Mouse (Mus musculus): ENCODE measurements at regions not wholly inside any gene's neighbourhood (a gene's known extent, or its start where the extent isn't known, plus 50 kb on each side); places are given as distances from the start of the nearest gene placed in this dataset.
A peak's percentile ranks its signal among the peaks of the same experiment; 100 is the strongest.

DNA sequence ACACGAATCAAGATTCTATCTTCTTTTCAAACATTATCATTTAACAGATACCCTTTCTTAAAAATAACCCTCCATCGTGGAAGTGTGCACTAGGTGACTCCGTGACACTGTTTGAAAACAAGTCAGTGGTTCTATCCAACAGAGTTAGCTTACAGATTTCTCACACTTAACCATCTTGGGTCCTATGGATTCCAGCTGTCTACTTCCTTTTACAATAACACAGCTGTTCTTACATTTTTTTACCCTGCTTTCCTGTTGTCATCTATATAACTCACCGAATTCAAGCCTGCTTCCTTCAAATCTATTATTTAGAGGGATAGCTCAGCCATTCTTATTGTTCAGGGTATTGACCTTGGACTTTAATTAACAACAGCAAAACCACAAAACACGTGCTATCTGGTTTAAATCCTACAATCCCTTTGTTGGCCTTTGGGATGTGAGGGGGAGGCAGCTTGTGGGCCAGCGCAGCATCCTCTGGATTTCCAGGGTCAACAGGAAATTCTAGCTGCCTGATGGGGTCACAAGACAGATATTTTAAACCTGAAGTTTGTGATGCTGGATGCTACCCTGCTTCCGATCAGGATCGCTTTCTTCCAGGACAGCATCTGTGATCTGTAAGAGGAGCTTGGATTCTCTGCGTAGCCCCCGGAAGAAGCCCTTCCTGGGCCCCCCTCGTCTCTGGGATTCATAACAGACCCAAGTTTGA lies 94.4 kb upstream of the Tas2r134 start:
- ATAC-seq (ENCODE audit: insufficient number of reproducible peaks, insufficient read depth, low FRiP score, low read depth): peak; percentile 49; the same call in 1 of the 2 replicates

DNA sequence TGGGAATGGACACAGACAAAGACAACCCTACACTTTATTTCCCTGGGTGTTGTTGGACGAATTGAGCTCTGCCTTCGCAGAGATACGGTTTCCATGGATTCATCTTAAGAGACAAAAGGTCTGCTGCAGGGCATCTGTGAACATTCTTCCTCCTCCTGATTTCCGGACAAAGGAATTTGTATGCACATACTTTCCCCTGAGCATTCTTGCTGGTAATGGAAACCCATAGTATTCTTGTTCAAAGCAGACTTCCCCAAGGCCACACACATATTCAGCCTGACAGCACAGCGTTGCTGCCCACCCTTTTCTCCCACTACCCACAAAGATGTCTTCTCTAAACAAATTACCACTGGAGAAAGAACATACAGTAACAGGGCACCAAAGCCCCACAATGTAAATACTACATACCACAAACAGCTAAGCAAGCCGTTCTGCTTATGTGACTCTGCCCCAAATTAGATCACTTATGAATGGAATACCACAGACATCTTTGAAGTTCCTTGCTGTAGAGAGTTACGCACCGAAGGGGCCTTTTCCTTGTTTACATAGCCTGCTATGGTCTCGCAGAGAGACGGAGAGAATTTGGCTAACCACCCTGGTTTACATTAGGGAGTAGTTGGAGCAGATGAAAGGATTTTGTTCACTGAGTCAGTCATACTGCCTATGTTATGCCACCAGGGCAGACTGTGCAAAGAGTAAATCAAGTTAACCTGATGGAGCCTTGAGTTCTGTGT lies 96.0 kb upstream of the Tas2r134 start:
- WGBS: 11% methylated on average over 10 of the region's 10 CpGs
- peak overlapping the region; percentile 44; the same call in 1 of the 2 replicates for H3K27ac ChIP-seq (ENCODE audit: low read length)
- 0 out of 2 replicates have a peak, but pooled peaks have one; percentile 18 for ATAC-seq (ENCODE audit: insufficient number of reproducible peaks, insufficient read depth, low FRiP score, low read depth)

More for the DNA sequence above, 94.4 kb upstream of the Tas2r134 start:
- no peaks in the 10 kb centered on the region for H3K36me3 ChIP-seq (ENCODE audit: control insufficient read depth, insufficient read depth, low read length)
- no peaks in the 10 kb centered on the region for H3K9me3 ChIP-seq (ENCODE audit: control insufficient read depth, low read depth, low read length)
- no peaks in the 10 kb centered on the region for H3K27me3 ChIP-seq (ENCODE audit: control insufficient read depth, insufficient read depth, low read length)
- H3K4me1 ChIP-seq (ENCODE audit: control insufficient read depth, insufficient read depth, low read length): peaks cover 24% of the 10 kb centered on the region; the same call in 1 of the 2 replicates
- WGBS: 23% methylated on average over 11 of the region's 11 CpGs
- H3K4me2 ChIP-seq (replicated peaks; ENCODE audit: low read depth, low read length): no peak overlapping the region
- no peak overlapping the region for H3K4me3 ChIP-seq (ENCODE audit: low read depth, low read length)
- H3K27ac ChIP-seq (ENCODE audit: low read length): peak overlapping the region; percentile 27; the same call in 1 of the 2 replicates
- H3K9ac ChIP-seq (replicated peaks; ENCODE audit: low read depth, low read length): no peak overlapping the region

DNA sequence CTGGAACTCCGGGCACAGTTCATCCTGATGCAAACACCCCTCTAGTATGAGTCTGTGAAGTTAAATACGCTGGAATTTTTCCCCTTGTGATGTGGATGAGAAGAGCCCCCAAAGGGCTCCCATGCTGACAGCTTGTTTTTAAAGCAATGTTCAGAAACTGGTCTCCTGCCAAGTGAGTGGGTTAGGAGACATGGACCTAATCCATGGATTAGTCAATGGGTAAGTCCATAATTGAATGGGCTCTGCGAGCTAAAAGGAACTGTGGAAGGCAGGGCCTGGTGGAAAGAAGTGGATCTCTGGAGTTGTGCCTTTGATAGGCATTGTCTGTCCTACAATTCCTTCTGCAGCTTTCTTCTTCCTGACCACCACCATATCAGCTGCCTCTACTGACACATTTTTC lies 104.5 kb upstream of the Tas2r134 start:
- H3K27ac ChIP-seq (ENCODE audit: low read length): no peak overlapping the region
- 60% methylated on average over 3 of the region's 3 CpGs for WGBS
- H3K9me3 ChIP-seq (ENCODE audit: control insufficient read depth, low read depth, low read length): no peaks in the 10 kb centered on the region
- H3K36me3 ChIP-seq (ENCODE audit: control insufficient read depth, insufficient read depth, low read length): no peaks in the 10 kb centered on the region
- no peaks in the 10 kb centered on the region for H3K4me1 ChIP-seq (ENCODE audit: control insufficient read depth, insufficient read depth, low read length)
- no peaks in the 10 kb centered on the region for H3K27me3 ChIP-seq (ENCODE audit: control insufficient read depth, insufficient read depth, low read length)
- H3K4me2 ChIP-seq (replicated peaks; ENCODE audit: low read depth, low read length): no peak overlapping the region
- H3K9ac ChIP-seq (replicated peaks; ENCODE audit: low read depth, low read length): no peak overlapping the region
- H3K4me3 ChIP-seq (ENCODE audit: low read depth, low read length): no peak overlapping the region
- no peak for ATAC-seq (ENCODE audit: insufficient number of reproducible peaks, insufficient read depth, low FRiP score, low read depth)

More for the DNA sequence above, 96.0 kb upstream of the Tas2r134 start:
- no peaks in the 10 kb centered on the region for H3K27me3 ChIP-seq (ENCODE audit: control insufficient read depth, insufficient read depth, low read length)
- 0 out of 2 replicates have a peak overlapping the region, but pooled peaks have one; percentile 5 for H3K4me2 ChIP-seq (replicated peaks; ENCODE audit: low read depth, low read length)
- H3K4me3 ChIP-seq (ENCODE audit: low read depth, low read length): no peak overlapping the region
- peaks cover 24% of the 10 kb centered on the region; the same call in 1 of the 2 replicates for H3K4me1 ChIP-seq (ENCODE audit: control insufficient read depth, insufficient read depth, low read length)
- no peak overlapping the region for H3K9ac ChIP-seq (replicated peaks; ENCODE audit: low read depth, low read length)
- H3K9me3 ChIP-seq (ENCODE audit: control insufficient read depth, low read depth, low read length): no peaks in the 10 kb centered on the region
- H3K36me3 ChIP-seq (ENCODE audit: control insufficient read depth, insufficient read depth, low read length): no peaks in the 10 kb centered on the region

DNA sequence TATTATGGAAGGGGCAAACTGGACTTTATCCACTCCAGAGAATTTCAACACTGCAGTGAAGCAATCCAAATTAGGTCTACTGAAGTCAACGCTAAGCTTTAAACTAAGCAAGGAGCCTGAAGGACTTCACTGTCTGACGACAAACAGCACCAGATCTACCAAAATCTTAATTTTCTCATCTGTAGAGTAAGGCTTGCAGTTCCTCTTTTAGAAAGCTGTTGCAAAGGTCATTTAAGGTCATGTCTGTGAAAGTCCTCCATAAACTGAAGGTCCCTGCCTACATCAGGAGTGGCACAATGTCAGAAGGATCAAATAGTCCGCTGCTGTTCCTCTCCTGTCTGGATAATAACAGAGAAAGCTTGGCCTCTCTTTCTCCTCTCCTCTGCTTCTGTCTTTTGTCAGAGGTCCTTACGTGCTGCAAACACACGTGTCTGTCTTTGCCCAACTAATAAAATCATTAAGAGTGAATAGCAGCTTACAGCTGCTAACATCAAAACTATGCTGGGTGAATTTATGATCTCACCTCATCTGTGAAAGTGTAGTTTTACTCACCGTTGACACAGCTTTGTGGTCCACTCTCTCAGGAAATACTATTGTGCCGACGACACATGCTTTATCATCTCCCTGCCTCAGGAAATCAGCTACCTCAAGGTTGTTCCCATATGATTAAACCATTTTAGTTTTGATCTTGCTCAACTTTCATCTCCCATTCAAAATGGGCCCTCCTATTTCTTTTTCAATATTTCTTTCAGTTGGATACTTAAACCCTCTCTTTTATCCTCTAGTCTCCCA lies 117.9 kb upstream of the Tas2r134 start:
- ATAC-seq (ENCODE audit: insufficient number of reproducible peaks, insufficient read depth, low FRiP score, low read depth): no peak
- 66% methylated on average over 8 of the region's 8 CpGs for WGBS

DNA sequence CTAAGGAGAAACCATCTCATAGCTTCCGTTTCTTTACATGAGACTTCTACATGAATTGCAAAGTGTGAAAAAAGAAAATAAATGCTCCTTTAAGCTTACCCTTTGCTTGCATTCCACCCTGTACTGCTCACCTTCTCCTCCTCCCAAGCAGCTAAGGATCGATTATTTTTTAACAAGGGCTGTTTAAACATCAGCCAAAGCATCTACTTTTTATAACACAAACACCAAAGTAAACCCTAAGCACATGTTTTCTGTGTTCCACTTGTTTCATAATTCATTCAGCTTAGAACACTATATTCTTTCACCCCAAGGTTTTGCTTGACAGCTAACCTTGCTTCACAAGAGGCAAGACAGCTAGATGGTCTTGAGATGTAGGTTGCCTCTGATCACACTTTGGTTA lies 129.4 kb upstream of the Tas2r134 start:
- no peaks in the 10 kb centered on the region for H3K36me3 ChIP-seq (ENCODE audit: control insufficient read depth, insufficient read depth, low read length)
- 70% methylated on average over 2 of the region's 2 CpGs for whole genome bisulfite sequencing
- no peaks in the 10 kb centered on the region for H3K4me1 ChIP-seq (ENCODE audit: control insufficient read depth, insufficient read depth, low read length)
- no peak overlapping the region for H3K9ac ChIP-seq (replicated peaks; ENCODE audit: low read depth, low read length)
- no peak overlapping the region for H3K4me2 ChIP-seq (replicated peaks; ENCODE audit: low read depth, low read length)
- ATAC-seq (ENCODE audit: insufficient number of reproducible peaks, insufficient read depth, low FRiP score, low read depth): no peak
- H3K4me3 ChIP-seq (ENCODE audit: low read depth, low read length): no peak overlapping the region
- H3K9me3 ChIP-seq (ENCODE audit: control insufficient read depth, low read depth, low read length): no peaks in the 10 kb centered on the region
- no peak overlapping the region for H3K27ac ChIP-seq (ENCODE audit: low read length)
- H3K27me3 ChIP-seq (ENCODE audit: control insufficient read depth, insufficient read depth, low read length): no peaks in the 10 kb centered on the region

More for the DNA sequence above, 117.9 kb upstream of the Tas2r134 start:
- H3K4me3 ChIP-seq (ENCODE audit: low read depth, low read length): no peak overlapping the region
- H3K36me3 ChIP-seq (ENCODE audit: control insufficient read depth, insufficient read depth, low read length): no peaks in the 10 kb centered on the region
- no peak overlapping the region for H3K4me2 ChIP-seq (replicated peaks; ENCODE audit: low read depth, low read length)
- H3K27me3 ChIP-seq (ENCODE audit: control insufficient read depth, insufficient read depth, low read length): no peaks in the 10 kb centered on the region
- H3K4me1 ChIP-seq (ENCODE audit: control insufficient read depth, insufficient read depth, low read length): no peaks in the 10 kb centered on the region
- no peaks in the 10 kb centered on the region for H3K9me3 ChIP-seq (ENCODE audit: control insufficient read depth, low read depth, low read length)
- H3K9ac ChIP-seq (replicated peaks; ENCODE audit: low read depth, low read length): no peak overlapping the region
- H3K27ac ChIP-seq (ENCODE audit: low read length): no peak overlapping the region

DNA sequence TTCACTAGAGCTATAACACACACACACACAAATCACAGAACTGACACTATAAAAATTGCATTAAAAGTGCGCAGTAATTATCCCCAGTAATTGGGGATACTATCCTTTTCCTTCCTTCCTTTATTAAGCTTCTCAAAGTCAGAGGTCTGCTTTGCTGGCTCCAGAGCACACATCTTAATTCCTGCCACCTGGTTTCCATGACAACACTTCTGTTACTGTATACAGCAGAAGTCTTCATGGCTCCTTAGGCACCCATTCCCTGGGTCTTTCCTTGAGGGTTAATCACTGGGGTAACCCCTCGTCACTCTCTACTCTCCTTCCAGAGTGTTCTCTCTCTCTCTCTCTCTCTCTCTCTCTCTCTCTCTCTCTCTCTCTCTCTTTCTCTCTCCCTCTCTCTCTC lies 153.6 kb upstream of the Tas2r134 start:
- Histone ChIP-seq H3K27ac (ENCODE audit: low read length) (no peak overlapping the region), H3K36me3 (ENCODE audit: control insufficient read depth, insufficient read depth, low read length) (no peaks in the 10 kb centered on the region), H3K4me1 (ENCODE audit: control insufficient read depth, insufficient read depth, low read length) (no peaks in the 10 kb centered on the region), H3K27me3 (ENCODE audit: control insufficient read depth, insufficient read depth, low read length) (no peaks in the 10 kb centered on the region), H3K4me2 (replicated peaks; ENCODE audit: low read depth, low read length) (no peak overlapping the region), H3K9ac (replicated peaks; ENCODE audit: low read depth, low read length) (no peak overlapping the region), H3K9me3 (ENCODE audit: control insufficient read depth, low read depth, low read length) (no peaks in the 10 kb centered on the region), H3K4me3 (ENCODE audit: low read depth, low read length) (no peak overlapping the region)
- ATAC-seq (ENCODE audit: insufficient number of reproducible peaks, insufficient read depth, low FRiP score, low read depth): no peak
- WGBS: 74% methylated on average over 2 of the region's 2 CpGs

DNA sequence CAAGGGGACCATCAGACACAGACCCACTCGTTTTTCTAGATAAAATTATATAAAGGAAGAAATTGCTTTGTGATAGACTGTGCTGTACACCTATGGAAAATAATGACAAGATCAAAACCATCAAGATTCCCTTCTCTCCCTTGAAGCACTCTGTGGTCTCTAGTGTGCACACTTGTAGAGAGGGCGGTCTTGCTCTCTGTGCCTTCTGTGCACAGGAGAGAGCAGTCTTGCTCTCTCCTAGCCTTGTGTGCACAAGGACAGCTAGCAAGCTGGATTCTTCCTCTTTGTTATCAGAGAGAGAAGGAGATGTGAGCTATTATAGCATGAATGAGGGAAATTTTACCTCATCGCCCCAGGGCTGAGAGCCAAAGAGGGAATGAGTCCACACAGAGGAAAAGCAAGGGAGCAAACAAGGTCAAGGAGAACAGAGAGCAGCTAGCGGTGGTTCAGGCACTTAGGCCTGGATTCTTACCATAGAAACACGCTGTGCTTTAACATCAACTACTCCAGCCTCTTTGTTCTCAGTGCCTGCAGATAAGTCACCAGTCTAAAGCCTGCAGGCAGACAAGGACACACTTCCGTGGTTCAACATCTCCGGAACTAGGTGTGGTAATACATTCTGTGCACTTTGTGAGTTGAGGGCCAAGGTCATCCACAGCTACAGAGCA lies 160.2 kb upstream of the Tas2r134 start:
- Histone ChIP-seq H3K36me3 (ENCODE audit: control insufficient read depth, insufficient read depth, low read length) (no peaks in the 10 kb centered on the region), H3K4me3 (ENCODE audit: low read depth, low read length) (no peak overlapping the region), H3K9ac (replicated peaks; ENCODE audit: low read depth, low read length) (no peak overlapping the region), H3K4me1 (ENCODE audit: control insufficient read depth, insufficient read depth, low read length) (no peaks in the 10 kb centered on the region), H3K27me3 (ENCODE audit: control insufficient read depth, insufficient read depth, low read length) (no peaks in the 10 kb centered on the region), H3K9me3 (ENCODE audit: control insufficient read depth, low read depth, low read length) (no peaks in the 10 kb centered on the region), H3K27ac (ENCODE audit: low read length) (no peak overlapping the region), H3K4me2 (replicated peaks; ENCODE audit: low read depth, low read length) (no peak overlapping the region)
- ATAC-seq (ENCODE audit: insufficient number of reproducible peaks, insufficient read depth, low FRiP score, low read depth): no peak
- 70% methylated on average over 7 of the region's 7 CpGs for WGBS

DNA sequence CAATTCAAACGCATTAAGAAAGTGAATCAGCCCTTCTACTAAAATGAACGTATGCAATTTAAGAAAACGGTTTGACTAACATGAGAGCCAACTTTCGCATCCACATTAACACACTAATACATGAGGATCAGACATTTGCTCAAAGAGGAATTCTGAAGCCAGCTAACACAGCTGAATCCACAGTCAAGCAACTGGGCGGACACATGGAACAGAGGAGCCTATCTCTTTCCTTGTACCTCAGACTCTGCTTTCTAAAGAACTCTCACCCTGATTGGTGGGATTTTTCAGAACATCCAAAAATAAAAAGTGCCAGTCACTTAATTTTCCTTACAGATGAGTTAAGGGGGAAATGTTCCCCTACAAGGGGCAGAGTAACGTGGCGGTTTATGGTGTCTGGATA lies 161.3 kb upstream of the Tas2r134 start:
- no peaks in the 10 kb centered on the region for H3K27me3 ChIP-seq (ENCODE audit: control insufficient read depth, insufficient read depth, low read length)
- no peak overlapping the region for H3K4me2 ChIP-seq (replicated peaks; ENCODE audit: low read depth, low read length)
- no peaks in the 10 kb centered on the region for H3K9me3 ChIP-seq (ENCODE audit: control insufficient read depth, low read depth, low read length)
- no peaks in the 10 kb centered on the region for H3K36me3 ChIP-seq (ENCODE audit: control insufficient read depth, insufficient read depth, low read length)
- no peak overlapping the region for H3K4me3 ChIP-seq (ENCODE audit: low read depth, low read length)
- no peak for ATAC-seq (ENCODE audit: insufficient number of reproducible peaks, insufficient read depth, low FRiP score, low read depth)
- 88% methylated on average over 7 of the region's 7 CpGs for WGBS
- H3K4me1 ChIP-seq (ENCODE audit: control insufficient read depth, insufficient read depth, low read length): no peaks in the 10 kb centered on the region
- H3K27ac ChIP-seq (ENCODE audit: low read length): no peak overlapping the region
- H3K9ac ChIP-seq (replicated peaks; ENCODE audit: low read depth, low read length): no peak overlapping the region

Measured in stomach, embryonic 14.5 days (tissue).